Mouse (Mus musculus) heart, adult 2 months (tissue): ENCODE data around the gene Mfsd1. TPM values are rescaled to one million over a fixed set of nuclear protein-coding genes. Genes with fewer than 3 reads are reported as not detected.

Experiments
- DNase-seq, 2 experiments: peaks; one replicate each; pipeline ENCODE4 v3.0.0; 2021
- H3K27ac ChIP-seq: fragments of 200-600 bp; 2 replicates; pipeline ENCODE4 v1.8.1; 2022
- H3K27me3 ChIP-seq: fragments of 200-500 bp; 2 replicates; pipeline ENCODE4 v1.6.1; 2012; ENCODE audit warnings: mild to moderate bottlenecking, low read length, inconsistent platforms, mixed read lengths; ENCODE audit not compliant: control insufficient read depth, insufficient read depth
- H3K36me3 ChIP-seq: fragments of 200-500 bp; 2 replicates; pipeline ENCODE4 v1.6.1; 2012; ENCODE audit warnings: low read length, inconsistent platforms; ENCODE audit not compliant: control insufficient read depth, insufficient read depth
- H3K4me1 ChIP-seq: fragments of 200-500 bp; 2 replicates; pipeline ENCODE4 v1.6.1; 2011; ENCODE audit warnings: low read length; ENCODE audit not compliant: control insufficient read depth, insufficient read depth
- H3K4me3 ChIP-seq: fragments of 200-600 bp; 2 replicates; pipeline ENCODE4 v1.8.1; 2022
- H3K79me2 ChIP-seq: fragments of 200-500 bp; replicated peaks from 2 replicates; pipeline ENCODE4 v1.6.1; 2012; ENCODE audit warnings: mild to moderate bottlenecking, inconsistent platforms, low read length, moderate library complexity, mixed read lengths; ENCODE audit not compliant: control insufficient read depth, insufficient read depth
- H3K9ac ChIP-seq: fragments of 200-500 bp; 2 replicates; pipeline ENCODE4 v1.6.1; 2012; ENCODE audit warnings: low read depth, mild to moderate bottlenecking, control low read depth, inconsistent platforms, low read length, mixed read lengths
- CTCF ChIP-seq: fragments of 200-600 bp; IDR thresholded peaks from 2 replicates; pipeline ENCODE4 v1.8.1; 2022; ENCODE audit warnings: antibody characterized with exemption, mild to moderate bottlenecking, moderate library complexity
- EP300 ChIP-seq: fragments of 200-500 bp; IDR thresholded peaks from 2 replicates; pipeline ENCODE4 v1.6.1; 2011; ENCODE audit warnings: low read depth, low read length, control low read depth; ENCODE audit not compliant: insufficient read depth
- POLR2A ChIP-seq: fragments of 200-500 bp; IDR thresholded peaks from 2 replicates; pipeline ENCODE4 v1.6.1; 2011; ENCODE audit warnings: mild to moderate bottlenecking, low read depth, low read length, control low read depth; ENCODE audit not compliant: insufficient read depth
- WGBS: fragments of 180-500 bp; shearing (Covaris S2); methylation state at CpG from one replicate; pipeline ENCODE4 v1.1.7; 2018; 5-methylcytosine and 5-hydroxymethylcytosine counted together
- intact Hi-C: fragments of 180-260 bp; cut with DNase I; formaldehyde crosslinking; loops from one replicate; pipeline ENCODE4 v1.15.1; 2025
- polyA plus RNA-seq: library from polyadenylated mRNA; depleted of rRNA; stranded (reverse); fragments of >200 nt; gene quantifications from 2 replicates; pipeline ENCODE4 v1.2.3, GENCODE M21; 2012
- total RNA-seq, 2 experiments: library from RNA; stranded (reverse); gene quantifications; 2 replicates each; pipeline ENCODE4 v1.2.3; 2021

Mfsd1 gene
- total and polyA plus RNA-seq, 3 experiments: 15.3 to 28.5 (median 24.4) TPM

DNA sequence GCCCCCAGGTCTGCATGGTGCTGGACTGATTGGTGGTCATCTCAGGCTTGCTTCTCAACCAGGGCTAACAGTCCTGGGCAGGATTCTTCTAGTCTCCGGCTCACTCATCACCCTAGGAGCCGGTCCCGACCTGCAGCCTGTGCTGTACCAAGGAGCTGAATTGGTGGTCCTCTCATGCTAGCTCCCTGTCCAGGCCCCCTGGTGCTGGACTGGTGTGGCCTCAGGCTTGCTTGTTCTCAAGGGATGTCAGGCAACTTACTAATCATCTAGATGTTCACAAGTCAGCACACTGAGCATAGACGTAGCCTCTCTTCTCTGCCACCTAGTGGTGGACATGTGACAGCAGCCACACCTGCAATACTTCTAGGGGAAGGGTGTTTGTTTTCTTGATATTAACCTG lies 9.6 kb upstream of the Mfsd1 start:
- Histone ChIP-seq H3K4me1 (no peaks in the 10 kb centered on the region), H3K4me3 (no peak overlapping the region), H3K36me3 (no peaks in the 10 kb centered on the region), H3K27me3 (no peaks in the 10 kb centered on the region), H3K27ac (no peak overlapping the region), H3K79me2 (no peaks in the 10 kb centered on the region), H3K9ac (no peak overlapping the region)
- DNase-seq: peak in 1 of 2 experiments; percentile 6
- TF ChIP-seq EP300 (no peak), CTCF (peak; percentile 72)
- 62% methylated on average over 4 of the region's 4 CpGs for WGBS
- intact Hi-C loops: no loop called here

DNA sequence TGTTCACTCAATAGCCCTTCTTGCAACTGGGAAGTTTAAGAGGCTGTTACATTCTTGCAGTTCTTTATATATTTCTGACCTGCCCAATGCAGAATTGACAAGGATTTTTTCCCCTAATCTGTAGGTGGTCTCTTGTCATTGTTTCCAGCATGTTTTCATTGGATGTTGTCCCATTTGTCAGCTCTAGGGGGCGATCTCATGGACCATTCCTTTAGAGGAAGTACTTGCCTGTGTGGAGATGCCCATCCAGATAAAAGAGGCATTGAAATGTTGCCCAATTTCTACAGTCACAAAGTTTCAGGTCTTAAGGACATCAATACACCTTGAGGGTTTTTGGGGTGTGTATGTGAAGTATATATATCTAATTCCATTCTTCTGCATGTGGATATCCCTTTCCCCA lies 9.0 kb upstream of the Mfsd1 start:
- Histone ChIP-seq H3K79me2 (no peaks in the 10 kb centered on the region), H3K27me3 (no peaks in the 10 kb centered on the region), H3K4me3 (no peak overlapping the region), H3K9ac (no peak overlapping the region), H3K27ac (no peak overlapping the region), H3K36me3 (no peaks in the 10 kb centered on the region), H3K4me1 (no peaks in the 10 kb centered on the region)
- DNase-seq: no peak
- intact Hi-C loops: no loop called here
- WGBS: 0% methylated on average over 1 of the region's 1 CpGs
- TF ChIP-seq CTCF (no peak), POLR2A (no peak), EP300 (no peak)

DNA sequence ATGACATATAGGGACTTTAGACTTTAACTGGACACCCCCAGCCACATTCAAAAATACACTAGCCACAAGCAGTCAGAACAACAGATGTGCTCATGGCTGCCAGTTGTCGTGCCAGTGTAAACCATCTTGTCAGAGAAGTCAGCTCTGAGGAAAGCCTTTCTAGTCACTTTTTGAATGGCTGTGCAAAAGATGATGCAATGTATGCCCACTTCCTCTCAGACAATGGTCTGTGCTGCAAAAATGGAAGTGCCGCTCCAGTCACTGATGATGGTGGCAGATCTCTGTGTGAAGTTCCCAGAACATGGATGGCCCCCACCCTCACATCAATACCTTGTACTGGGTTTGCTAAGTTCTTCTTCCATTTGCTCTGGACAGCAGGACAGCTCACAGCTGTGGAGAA lies 6.3 kb upstream of the Mfsd1 start:
- no peak for TF ChIP-seq EP300
- TF ChIP-seq CTCF: no peak
- TF ChIP-seq POLR2A: no peak
- H3K9ac ChIP-seq: no peak overlapping the region
- WGBS: 73% methylated on average over 2 of the region's 2 CpGs
- no peak overlapping the region for H3K27ac ChIP-seq
- no peaks in the 10 kb centered on the region for H3K36me3 ChIP-seq
- H3K4me1 ChIP-seq: no peaks in the 10 kb centered on the region
- no peak for DNase-seq
- no peaks in the 10 kb centered on the region for H3K79me2 ChIP-seq
- intact Hi-C loops: no loop called here
- H3K27me3 ChIP-seq: no peaks in the 10 kb centered on the region
- H3K4me3 ChIP-seq: no peak overlapping the region

DNA sequence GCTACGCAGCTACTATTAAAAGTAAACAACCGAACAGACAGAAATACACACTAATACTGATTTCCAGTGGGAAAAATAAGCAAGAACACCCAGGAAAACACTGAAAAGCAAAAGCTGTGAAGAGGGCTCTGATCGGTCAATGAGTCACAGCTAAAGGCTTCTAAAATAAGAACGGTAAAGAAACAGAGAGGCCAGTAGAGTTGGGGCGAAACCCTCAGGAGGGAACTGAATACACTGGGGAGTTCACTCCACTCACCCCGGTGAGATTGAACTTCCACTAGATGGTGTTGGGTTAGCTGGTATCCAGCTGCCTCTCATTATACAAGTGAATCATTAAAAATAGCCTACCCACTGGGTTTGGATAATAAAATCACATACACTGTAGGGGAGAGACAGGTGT lies 5.8 kb upstream of the Mfsd1 start:
- no peak for TF ChIP-seq EP300
- no peak for TF ChIP-seq CTCF
- TF ChIP-seq POLR2A: no peak
- intact Hi-C loops: no loop called here
- Histone ChIP-seq H3K27me3 (no peaks in the 10 kb centered on the region), H3K27ac (no peak overlapping the region), H3K79me2 (no peaks in the 10 kb centered on the region), H3K36me3 (no peaks in the 10 kb centered on the region), H3K4me1 (no peaks in the 10 kb centered on the region), H3K4me3 (no peak overlapping the region), H3K9ac (no peak overlapping the region)
- 67% methylated on average over 6 of the region's 6 CpGs for WGBS
- no peak for DNase-seq

DNA sequence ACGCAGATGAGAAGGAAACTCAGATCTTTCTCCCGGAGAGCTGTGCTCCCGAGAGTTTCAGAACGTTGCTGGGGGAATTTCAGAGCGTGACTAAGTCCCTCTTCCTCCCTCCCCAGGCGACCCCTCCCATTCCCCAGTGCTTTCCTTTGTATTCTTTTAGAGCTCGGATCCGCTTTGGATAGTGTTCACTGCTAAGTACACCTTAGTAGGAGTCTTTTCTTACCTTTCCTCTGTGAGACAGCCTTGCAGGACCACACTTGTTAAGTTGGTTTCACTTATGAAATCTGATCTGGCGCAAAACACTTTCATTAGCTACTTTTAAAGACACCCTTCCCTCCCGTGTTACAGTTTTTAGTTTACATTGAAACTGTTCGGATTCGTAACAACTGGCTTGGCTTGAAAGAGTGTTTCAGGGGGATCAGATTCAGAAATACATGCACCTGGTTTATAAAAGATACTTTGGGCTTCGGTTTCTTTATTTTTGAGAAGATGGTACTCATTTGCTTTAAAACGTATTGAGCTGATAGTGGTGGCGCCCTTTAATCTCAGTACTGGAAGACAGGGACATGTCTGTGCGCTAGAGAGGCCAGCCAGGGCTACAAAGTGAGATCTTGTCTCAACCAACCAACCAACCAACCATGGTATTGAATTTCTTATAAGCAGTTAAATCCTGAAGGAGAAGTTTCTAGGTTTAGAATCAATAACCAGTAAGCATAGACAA lies 744 bp downstream of the Mfsd1 start:
- DNase-seq: no peak
- intact Hi-C loops: loop anchor here (5.0 kb wide), 2 partner anchors 126 to 211 kb away; partner anchors contain the start of gene Mlf1
- 11% methylated on average over 16 of the region's 16 CpGs for WGBS

DNA sequence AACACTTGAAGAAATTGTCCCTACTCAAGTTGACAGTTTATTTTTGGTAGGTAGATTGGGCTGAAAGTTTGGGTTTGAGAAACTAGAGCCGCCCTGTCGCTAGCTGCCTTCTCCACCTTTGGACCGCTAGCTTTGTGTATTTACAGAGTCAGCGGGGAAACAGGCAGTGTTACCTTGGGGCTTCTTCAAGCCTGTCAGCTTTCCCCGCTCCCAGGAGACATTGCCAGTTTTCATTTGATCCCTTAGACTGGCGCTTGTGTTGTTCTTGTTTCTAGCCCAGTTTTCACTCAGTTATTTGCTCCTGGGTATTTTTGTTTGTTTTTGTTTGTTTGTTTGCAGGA lies 1.3 kb downstream of the Mfsd1 start:
- Histone ChIP-seq H3K4me3 (no peak overlapping the region; the same call in 1 of the 2 replicates), H3K79me2 (no peaks in the 10 kb centered on the region), H3K9ac (no peak overlapping the region), H3K36me3 (no peaks in the 10 kb centered on the region), H3K27ac (no peak overlapping the region), H3K4me1 (no peaks in the 10 kb centered on the region), H3K27me3 (no peaks in the 10 kb centered on the region)
- TF ChIP-seq CTCF: no peak
- no peak for TF ChIP-seq POLR2A
- TF ChIP-seq EP300: no peak
- WGBS: 86% methylated on average over 6 of the region's 6 CpGs
- intact Hi-C loops: loop anchor here (5.0 kb wide), 2 partner anchors 127 to 212 kb away; partner anchors contain the start of gene Mlf1
- DNase-seq: no peak

More for the DNA sequence above, 744 bp downstream of the Mfsd1 start:
- H3K36me3 ChIP-seq: no peaks in the 10 kb centered on the region
- no peaks in the 10 kb centered on the region for H3K4me1 ChIP-seq
- H3K27me3 ChIP-seq: no peaks in the 10 kb centered on the region
- TF ChIP-seq EP300 (no peak), POLR2A (no peak), CTCF (no peak)
- peak overlapping the region; percentile 98 for H3K4me3 ChIP-seq
- no peaks in the 10 kb centered on the region for H3K79me2 ChIP-seq
- peak overlapping the region; percentile 75 for H3K27ac ChIP-seq
- H3K9ac ChIP-seq: peak overlapping the region; percentile 69
